Mouse (Mus musculus): ENCODE measurements around the gene Nek9. TPM values are rescaled to one million over a fixed set of nuclear protein-coding genes. Genes with fewer than 3 reads are reported as not detected.

Gene Nek9
- polyA plus RNA-seq, 1 experiment from 2014 or later: 4.5 TPM

- TF ChIP-seq CTCF (IDR thresholded peaks at IDR 0.05; ENCODE audit: low read depth): no peak
- TF ChIP-seq EP300 (IDR thresholded peaks at IDR 0.05; ENCODE audit: low read depth): no peak
- ATAC-seq: no peak
- H3K4me3 ChIP-seq (ENCODE audit: low read depth, low read length): no peak overlapping the region
- H3K4me2 ChIP-seq (ENCODE audit: low read depth, low read length): no peak overlapping the region
- no peak overlapping the region for H3K27ac ChIP-seq (ENCODE audit: low read depth)
- 73% methylated on average over 11 of the region's 11 CpGs for WGBS (ENCODE audit: insufficient replicate concordance)
- no peak overlapping the region for H3K9ac ChIP-seq (replicated peaks)
- H3K36me3 ChIP-seq (replicated peaks; ENCODE audit: insufficient read depth, low read length): peaks cover 29% of the 10 kb centered on the region
- H3K4me1 ChIP-seq (ENCODE audit: insufficient read depth): no peaks in the 10 kb centered on the region
- no peaks in the 10 kb centered on the region for H3K27me3 ChIP-seq (ENCODE audit: insufficient read depth, low read length)
- no peak for DNase-seq
- H3K9me3 ChIP-seq (ENCODE audit: low read length): no peaks in the 10 kb centered on the region
These were observed 40.9 kb downstream of the Nek9 start for GRCm38 (mm10) chr12:85298127-85298834.

GRCm38 (mm10) chr12:85297345-85297997 is 41.7 kb downstream of the Nek9 start:
- WGBS (ENCODE audit: insufficient replicate concordance): 78% methylated on average over 10 of the region's 10 CpGs
- no peak for DNase-seq

GRCm38 (mm10) chr12:85296915-85297314 is 42.2 kb downstream of the Nek9 start:
- DNase-seq (no peak), ATAC-seq (no peak)
- Histone ChIP-seq H3K27ac (ENCODE audit: low read depth) (no peak overlapping the region), H3K4me3 (ENCODE audit: low read depth, low read length) (no peak overlapping the region), H3K4me1 (ENCODE audit: insufficient read depth) (no peaks in the 10 kb centered on the region), H3K9ac (replicated peaks) (no peak overlapping the region), H3K36me3 (replicated peaks; ENCODE audit: insufficient read depth, low read length) (peaks cover 19% of the 10 kb centered on the region), H3K27me3 (ENCODE audit: insufficient read depth, low read length) (no peaks in the 10 kb centered on the region), H3K9me3 (ENCODE audit: low read length) (no peaks in the 10 kb centered on the region), H3K4me2 (ENCODE audit: low read depth, low read length) (no peak overlapping the region)
- TF ChIP-seq EP300 (IDR thresholded peaks at IDR 0.05; ENCODE audit: low read depth) (no peak), CTCF (IDR thresholded peaks at IDR 0.05; ENCODE audit: low read depth) (no peak)
- 87% methylated on average over 5 of the region's 5 CpGs for WGBS (ENCODE audit: insufficient replicate concordance)

More at GRCm38 (mm10) chr12:85297345-85297997, 41.7 kb downstream of the Nek9 start:
- Histone ChIP-seq H3K9me3 (ENCODE audit: low read length) (no peaks in the 10 kb centered on the region), H3K27ac (ENCODE audit: low read depth) (no peak overlapping the region), H3K9ac (replicated peaks) (no peak overlapping the region), H3K36me3 (replicated peaks; ENCODE audit: insufficient read depth, low read length) (peaks cover 24% of the 10 kb centered on the region), H3K4me3 (ENCODE audit: low read depth, low read length) (no peak overlapping the region), H3K4me1 (ENCODE audit: insufficient read depth) (no peaks in the 10 kb centered on the region), H3K4me2 (ENCODE audit: low read depth, low read length) (no peak overlapping the region), H3K27me3 (ENCODE audit: insufficient read depth, low read length) (no peaks in the 10 kb centered on the region)
- TF ChIP-seq CTCF (IDR thresholded peaks at IDR 0.05; ENCODE audit: low read depth) (no peak), EP300 (IDR thresholded peaks at IDR 0.05; ENCODE audit: low read depth) (no peak)
- ATAC-seq: no peak

GRCm38 (mm10) chr12:85295506-85295905 is 43.7 kb downstream of the Nek9 start:
- Histone ChIP-seq H3K9me3 (ENCODE audit: low read length) (no peaks in the 10 kb centered on the region), H3K4me2 (ENCODE audit: low read depth, low read length) (no peak overlapping the region), H3K27me3 (ENCODE audit: insufficient read depth, low read length) (no peaks in the 10 kb centered on the region), H3K27ac (ENCODE audit: low read depth) (no peak overlapping the region), H3K4me3 (ENCODE audit: low read depth, low read length) (no peak overlapping the region), H3K36me3 (replicated peaks; ENCODE audit: insufficient read depth, low read length) (peaks cover 5% of the 10 kb centered on the region), H3K4me1 (ENCODE audit: insufficient read depth) (no peaks in the 10 kb centered on the region), H3K9ac (replicated peaks) (no peak overlapping the region)
- ATAC-seq: no peak
- WGBS (ENCODE audit: insufficient replicate concordance): 83% methylated on average over 2 of the region's 2 CpGs
- TF ChIP-seq CTCF (IDR thresholded peaks at IDR 0.05; ENCODE audit: low read depth): no peak
- DNase-seq: no peak

GRCm38 (mm10) chr12:85292906-85293305 is 46.3 kb downstream of the Nek9 start:
- Histone ChIP-seq H3K9me3 (ENCODE audit: low read length) (no peaks in the 10 kb centered on the region), H3K4me2 (ENCODE audit: low read depth, low read length) (no peak overlapping the region), H3K27me3 (ENCODE audit: insufficient read depth, low read length) (peaks cover 19% of the 10 kb centered on the region), H3K4me1 (ENCODE audit: insufficient read depth) (peaks cover 6% of the 10 kb centered on the region; the same call in 1 of the 2 replicates), H3K4me3 (ENCODE audit: low read depth, low read length) (no peak overlapping the region), H3K36me3 (replicated peaks; ENCODE audit: insufficient read depth, low read length) (no peaks in the 10 kb centered on the region), H3K9ac (replicated peaks) (no peak overlapping the region), H3K27ac (ENCODE audit: low read depth) (no peak overlapping the region)
- ATAC-seq (no peak), DNase-seq (no peak)
- peak; percentile 33 for TF ChIP-seq CTCF (IDR thresholded peaks at IDR 0.05; ENCODE audit: low read depth)
- TF ChIP-seq EP300 (IDR thresholded peaks at IDR 0.05; ENCODE audit: low read depth): no peak

- DNase-seq (no peak), ATAC-seq (no peak)
- Histone ChIP-seq H3K27me3 (ENCODE audit: insufficient read depth, low read length) (peaks cover 19% of the 10 kb centered on the region), H3K4me2 (ENCODE audit: low read depth, low read length) (no peak overlapping the region), H3K9ac (replicated peaks) (no peak overlapping the region), H3K4me3 (ENCODE audit: low read depth, low read length) (no peak overlapping the region), H3K36me3 (replicated peaks; ENCODE audit: insufficient read depth, low read length) (no peaks in the 10 kb centered on the region), H3K9me3 (ENCODE audit: low read length) (no peaks in the 10 kb centered on the region), H3K27ac (ENCODE audit: low read depth) (no peak overlapping the region), H3K4me1 (ENCODE audit: insufficient read depth) (peaks cover 7% of the 10 kb centered on the region; the same call in 1 of the 2 replicates)
- 64% methylated on average over 6 of the region's 6 CpGs for WGBS (ENCODE audit: insufficient replicate concordance)
- TF ChIP-seq EP300 (IDR thresholded peaks at IDR 0.05; ENCODE audit: low read depth): no peak
- TF ChIP-seq CTCF (IDR thresholded peaks at IDR 0.05; ENCODE audit: low read depth): no peak
These were observed 46.9 kb downstream of the Nek9 start for GRCm38 (mm10) chr12:85292288-85292687.
